Mouse (Mus musculus) lung, adult 18-20 months (tissue): ENCODE data around the gene Copg1.
A peak's percentile ranks its signal among the peaks of the same experiment; 100 is the strongest.

Experiments used
- DNase-seq, 2 experiments: peaks; one replicate each; pipeline ENCODE4 v3.0.0; 2022; ENCODE audit warnings: mixed read lengths in 2 of 2

The Copg1 gene

GRCm38 (mm10) chr6:87887594-87888233 lies at the start of gene Copg1:
Gene Copg1, plus strand, starts transcription at chr6:87887814.
- DNase-seq: peak; percentile 99

- DNase-seq: peak; percentile 96 to 97
These were observed 48.9 kb upstream of the Copg1 start, which contains the start of gene Isy1 for GRCm38 (mm10) chr6:87838551-87839197. Gene Isy1, minus strand, starts transcription at chr6:87838798.

GRCm38 (mm10) chr6:87839797-87840341 lies 47.7 kb upstream of the Copg1 start:
- DNase-seq: no peak

GRCm38 (mm10) chr6:87841635-87842034 lies 46.0 kb upstream of the Copg1 start:
- DNase-seq: no peak

- DNase-seq: no peak
These were observed 45.4 kb upstream of the Copg1 start for GRCm38 (mm10) chr6:87842254-87842653.

- DNase-seq: no peak
These were observed 42.5 kb upstream of the Copg1 start for GRCm38 (mm10) chr6:87845031-87845695.

- DNase-seq: peak; percentile 11 to 49
These were observed 40.8 kb upstream of the Copg1 start for GRCm38 (mm10) chr6:87846813-87847212.

- no peak for DNase-seq
These were observed 37.8 kb upstream of the Copg1 start for GRCm38 (mm10) chr6:87849780-87850154.

GRCm38 (mm10) chr6:87850155-87850899 lies 37.3 kb upstream of the Copg1 start:
- DNase-seq: peak; percentile 49 to 50

- DNase-seq: peak; percentile 95 to 96
These were observed 36.6 kb upstream of the Copg1 start, which contains the start of gene Cnbp for GRCm38 (mm10) chr6:87850900-87851614. Gene Cnbp, minus strand, starts transcription at chr6:87851106.

- no peak for DNase-seq
These were observed 35.7 kb upstream of the Copg1 start for GRCm38 (mm10) chr6:87851871-87852270.

- DNase-seq: no peak
These were observed 34.2 kb upstream of the Copg1 start for GRCm38 (mm10) chr6:87853446-87853845.

GRCm38 (mm10) chr6:87857071-87857470 lies 30.5 kb upstream of the Copg1 start:
- no peak for DNase-seq

GRCm38 (mm10) chr6:87866211-87866610 lies 21.4 kb upstream of the Copg1 start:
- peak in 1 of 2 experiments; percentile 8 for DNase-seq

GRCm38 (mm10) chr6:87867256-87867655 lies 20.4 kb upstream of the Copg1 start:
- DNase-seq: no peak

GRCm38 (mm10) chr6:87868871-87869506 lies 18.6 kb upstream of the Copg1 start:
- DNase-seq: peak; percentile 84 to 87

- no peak for DNase-seq
These were observed 17.2 kb upstream of the Copg1 start for GRCm38 (mm10) chr6:87870440-87870839.

- DNase-seq: no peak
These were observed 16.4 kb upstream of the Copg1 start for GRCm38 (mm10) chr6:87871240-87871639.

GRCm38 (mm10) chr6:87873104-87873503 lies 14.5 kb upstream of the Copg1 start:
- no peak for DNase-seq

- DNase-seq: no peak
These were observed 13.7 kb upstream of the Copg1 start for GRCm38 (mm10) chr6:87873963-87874362.

- DNase-seq: peak in 1 of 2 experiments; percentile 9
These were observed 12.5 kb upstream of the Copg1 start for GRCm38 (mm10) chr6:87875083-87875482.

GRCm38 (mm10) chr6:87875562-87875961 lies 12.1 kb upstream of the Copg1 start:
- DNase-seq: no peak
